Mouse (Mus musculus): ENCODE measurements around the gene Vil1. TPM values are rescaled to one million over a fixed set of nuclear protein-coding genes. Genes with fewer than 3 reads are reported as not detected.

The Vil1 gene
- total and polyA plus RNA-seq, 3 experiments = 0.04 TPM; not detected in 1

GRCm38 (mm10) chr1:74394858-74395257, 14.3 kb upstream of the Vil1 start:
- no peaks in the 10 kb centered on the region for H3K27me3 ChIP-seq (ENCODE audit: control insufficient read depth in 1 of 2, insufficient read depth in 2 of 2, low read length in 2 of 2)
- peaks cover 0 to 4% of the 10 kb centered on the region in 2 experiments; a peak in 1 of 4 replicates for H3K4me1 ChIP-seq (ENCODE audit: control insufficient read depth in 1 of 2, insufficient read depth in 2 of 2, low read length in 2 of 2)
- peaks cover 14% of the 10 kb centered on the region for H3K79me2 ChIP-seq (ENCODE audit: control insufficient read depth, insufficient read depth, low read length, poor library complexity)
- no peaks in the 10 kb centered on the region for H3K9me3 ChIP-seq (replicated peaks; ENCODE audit: insufficient read depth, low read length)
- H3K36me3 ChIP-seq (ENCODE audit: control insufficient read depth in 1 of 2, insufficient read depth in 2 of 2, low read length in 2 of 2) = peaks cover 0 to 3% of the 10 kb centered on the region in 2 experiments; a peak in 2 of 4 replicates
- TF ChIP-seq ZC3H11A (IDR thresholded peaks at IDR 0.05; ENCODE audit: low read depth, low read length) = no peak
- TF ChIP-seq MAX (IDR thresholded peaks at IDR 0.05; ENCODE audit: low read length) = no peak
- TF ChIP-seq KAT2A (conservative IDR thresholded peaks at IDR 0.05; ENCODE audit: low read depth, low read length) = no peak
- TF ChIP-seq USF2 (IDR thresholded peaks at IDR 0.05; ENCODE audit: borderline replicate concordance in 1 of 2, insufficient read depth in 1 of 2, low read depth in 1 of 2, low read length in 2 of 2) = no peak
- no peak for TF ChIP-seq MYC (IDR thresholded peaks at IDR 0.05; ENCODE audit: low read depth, low read length)
- TF ChIP-seq BHLHE40 (IDR thresholded peaks at IDR 0.05; ENCODE audit: borderline replicate concordance, low read depth, low read length) = no peak
- no peak for TF ChIP-seq RAD21 (IDR thresholded peaks at IDR 0.05; ENCODE audit: low read depth, low read length)
- no peak for TF ChIP-seq MXI1 (IDR thresholded peaks at IDR 0.05; ENCODE audit: low read depth, low read length)
- TF ChIP-seq ETS1 (IDR thresholded peaks at IDR 0.05; ENCODE audit: low read depth, low read length) = no peak
- no peak for TF ChIP-seq USF1 (IDR thresholded peaks at IDR 0.05; ENCODE audit: low read depth, low read length)
- TF ChIP-seq UBTF (IDR thresholded peaks at IDR 0.05; ENCODE audit: borderline replicate concordance, insufficient read depth, low read depth, low read length) = no peak
- TF ChIP-seq SMC3 (IDR thresholded peaks at IDR 0.05; ENCODE audit: low read depth, low read length) = no peak
- no peak for TF ChIP-seq POLR2AphosphoS2 (IDR thresholded peaks at IDR 0.05; ENCODE audit: low read length)
- no peak for TF ChIP-seq MAZ (IDR thresholded peaks at IDR 0.05; ENCODE audit: low read depth, low read length)
- no peak for TF ChIP-seq EP300 (IDR thresholded peaks at IDR 0.05; ENCODE audit: low read depth in 1 of 2, low read length in 2 of 2)
- no peak for TF ChIP-seq CHD1 (IDR thresholded peaks at IDR 0.05; ENCODE audit: low read depth, low read length)
- no peak for TF ChIP-seq TBP (IDR thresholded peaks at IDR 0.05; ENCODE audit: low read depth, low read length)
- no peak overlapping the region for H3K27ac ChIP-seq (ENCODE audit: control insufficient read depth, low read depth, low read length)
- DNase-seq (ENCODE audit: low read depth, low spot score) = no peak
- H3K9ac ChIP-seq (ENCODE audit: control insufficient read depth, low read depth, low read length, poor library complexity, severe bottlenecking) = no peak overlapping the region
- H3K4me3 ChIP-seq (ENCODE audit: control insufficient read depth in 1 of 2, insufficient read depth in 1 of 2, low read depth in 2 of 2, low read length in 2 of 2) = no peak overlapping the region

GRCm38 (mm10) chr1:74395290-74395689, 13.9 kb upstream of the Vil1 start:
- H3K4me1 ChIP-seq (ENCODE audit: control insufficient read depth in 1 of 2, insufficient read depth in 2 of 2, low read length in 2 of 2) = peaks cover 0 to 4% of the 10 kb centered on the region in 2 experiments; a peak in 1 of 4 replicates
- no peaks in the 10 kb centered on the region for H3K9me3 ChIP-seq (replicated peaks; ENCODE audit: insufficient read depth, low read length)
- DNase-seq (ENCODE audit: low read depth, low spot score) = no peak
- peaks cover 14% of the 10 kb centered on the region for H3K79me2 ChIP-seq (ENCODE audit: control insufficient read depth, insufficient read depth, low read length, poor library complexity)
- no peak overlapping the region for H3K27ac ChIP-seq (ENCODE audit: control insufficient read depth, low read depth, low read length)
- H3K4me3 ChIP-seq (ENCODE audit: control insufficient read depth in 1 of 2, insufficient read depth in 1 of 2, low read depth in 2 of 2, low read length in 2 of 2) = no peak overlapping the region
- H3K27me3 ChIP-seq (ENCODE audit: control insufficient read depth in 1 of 2, insufficient read depth in 2 of 2, low read length in 2 of 2) = no peaks in the 10 kb centered on the region
- no peak overlapping the region for H3K9ac ChIP-seq (ENCODE audit: control insufficient read depth, low read depth, low read length, poor library complexity, severe bottlenecking)
- peaks cover 0 to 4% of the 10 kb centered on the region in 2 experiments; a peak in 2 of 4 replicates for H3K36me3 ChIP-seq (ENCODE audit: control insufficient read depth in 1 of 2, insufficient read depth in 2 of 2, low read length in 2 of 2)
- TF ChIP-seq POLR2A (IDR thresholded peaks at IDR 0.05; ENCODE audit: control insufficient read depth in 1 of 2, insufficient read depth in 1 of 2, low read depth in 1 of 2, low read length in 2 of 2, poor library complexity in 1 of 2) = no peak
- TF ChIP-seq NRF1 (IDR thresholded peaks at IDR 0.05; ENCODE audit: insufficient read depth, low read depth, low read length, poor library complexity, severe bottlenecking) = no peak
- TF ChIP-seq TBP (IDR thresholded peaks at IDR 0.05; ENCODE audit: low read depth, low read length) = no peak
- TF ChIP-seq GATA1 (IDR thresholded peaks at IDR 0.05; ENCODE audit: low read depth, low read length) = no peak
- no peak for TF ChIP-seq MAFK (IDR thresholded peaks at IDR 0.05; ENCODE audit: borderline replicate concordance, low read depth, low read length)
- no peak for TF ChIP-seq KAT2A (conservative IDR thresholded peaks at IDR 0.05; ENCODE audit: low read depth, low read length)
- no peak for TF ChIP-seq BHLHE40 (IDR thresholded peaks at IDR 0.05; ENCODE audit: borderline replicate concordance, low read depth, low read length)
- no peak for TF ChIP-seq ELF1 (IDR thresholded peaks at IDR 0.05; ENCODE audit: low read depth, low read length)
- TF ChIP-seq MYC (IDR thresholded peaks at IDR 0.05; ENCODE audit: low read depth, low read length) = no peak
- no peak for TF ChIP-seq RAD21 (IDR thresholded peaks at IDR 0.05; ENCODE audit: low read depth, low read length)
- TF ChIP-seq MAZ (IDR thresholded peaks at IDR 0.05; ENCODE audit: low read depth, low read length) = no peak
- TF ChIP-seq CTCF (IDR thresholded peaks at IDR 0.05 in 2 of 3, conservative IDR thresholded peaks at IDR 0.05 in 1 of 3; ENCODE audit: control insufficient read depth in 1 of 3, insufficient read depth in 1 of 3, low read depth in 2 of 3, low read length in 3 of 3, poor library complexity in 1 of 3, severe bottlenecking in 1 of 3) = no peak
- no peak for TF ChIP-seq E2F4 (IDR thresholded peaks at IDR 0.05; ENCODE audit: borderline replicate concordance, low read depth, low read length)
- TF ChIP-seq TCF12 (IDR thresholded peaks at IDR 0.05; ENCODE audit: low read depth, low read length) = no peak
- TF ChIP-seq POLR2AphosphoS5 (IDR thresholded peaks at IDR 0.05; ENCODE audit: borderline replicate concordance, low read depth, low read length) = no peak
- no peak for TF ChIP-seq ETS1 (IDR thresholded peaks at IDR 0.05; ENCODE audit: low read depth, low read length)
- no peak for TF ChIP-seq TAL1 (IDR thresholded peaks at IDR 0.05; ENCODE audit: low read length)
- TF ChIP-seq RCOR1 (IDR thresholded peaks at IDR 0.05; ENCODE audit: low read depth, low read length) = no peak

Measured in MEL (cell line).